Mouse (Mus musculus): Measurements from ENCODE around the gene Znrf3. TPM values are rescaled to one million over a fixed set of nuclear protein-coding genes. Genes with fewer than 3 reads are reported as not detected.

Znrf3 gene
- polyA plus RNA-seq, 2 experiments = 8.0 to 12.9 TPM

- Histone ChIP-seq H3K27me3 (ENCODE audit: control insufficient read depth, insufficient read depth, low read length) (no peaks in the 10 kb centered on the region), H3K4me1 (ENCODE audit: control insufficient read depth, insufficient read depth, low read length) (no peaks in the 10 kb centered on the region), H3K4me3 (replicated peaks; ENCODE audit: low read length) (no peak overlapping the region), H3K9me3 (ENCODE audit: control insufficient read depth, low read length) (no peaks in the 10 kb centered on the region), H3K9ac (ENCODE audit: low read depth, low read length, severe bottlenecking) (no peak overlapping the region), H3K4me2 (replicated peaks; ENCODE audit: low read depth, low read length, severe bottlenecking) (no peak overlapping the region), H3K27ac (replicated peaks; ENCODE audit: low read depth, low read length) (no peak overlapping the region), H3K36me3 (ENCODE audit: control insufficient read depth, insufficient read depth, low read length) (no peaks in the 10 kb centered on the region)
- DNase-seq (ENCODE audit: low spot score) = peak; percentile 13
- WGBS = 56% methylated on average over 4 of the region's 4 CpGs
- ATAC-seq (ENCODE audit: low FRiP score, low read depth) = no peak
- TF ChIP-seq POLR2A (IDR thresholded peaks at IDR 0.05; ENCODE audit: borderline replicate concordance, extremely low read depth, insufficient read depth, insufficient read length) = no peak
Measured at GRCm38 (mm10) chr11:5450701-5451100, 6.1 kb upstream of the Znrf3 start.

GRCm38 (mm10) chr11:5445452-5445953 is 856 bp upstream of the Znrf3 start:
- Histone ChIP-seq H3K4me2 (replicated peaks; ENCODE audit: low read depth, low read length, severe bottlenecking) (peak overlapping the region; percentile 78), H3K9me3 (ENCODE audit: control insufficient read depth, low read length) (no peaks in the 10 kb centered on the region), H3K4me1 (ENCODE audit: control insufficient read depth, insufficient read depth, low read length) (peaks cover 18% of the 10 kb centered on the region), H3K36me3 (ENCODE audit: control insufficient read depth, insufficient read depth, low read length) (no peaks in the 10 kb centered on the region), H3K27me3 (ENCODE audit: control insufficient read depth, insufficient read depth, low read length) (no peaks in the 10 kb centered on the region), H3K4me3 (replicated peaks; ENCODE audit: low read length) (peak overlapping the region; percentile 87), H3K27ac (replicated peaks; ENCODE audit: low read depth, low read length) (no peak overlapping the region), H3K9ac (ENCODE audit: low read depth, low read length, severe bottlenecking) (0 out of 2 replicates have a peak overlapping the region, but pooled peaks have one; percentile 48)
- DNase-seq (ENCODE audit: low spot score) (peak; percentile 36), ATAC-seq (ENCODE audit: low FRiP score, low read depth) (no peak)
- no peak for TF ChIP-seq POLR2A (IDR thresholded peaks at IDR 0.05; ENCODE audit: borderline replicate concordance, extremely low read depth, insufficient read depth, insufficient read length)
- WGBS = 22% methylated on average over 11 of the region's 11 CpGs

- Histone ChIP-seq H3K9me3 (ENCODE audit: control insufficient read depth, low read length) (no peaks in the 10 kb centered on the region), H3K27me3 (ENCODE audit: control insufficient read depth, insufficient read depth, low read length) (no peaks in the 10 kb centered on the region), H3K4me1 (ENCODE audit: control insufficient read depth, insufficient read depth, low read length) (peaks cover 22% of the 10 kb centered on the region), H3K4me3 (replicated peaks; ENCODE audit: low read length) (peak overlapping the region; percentile 87), H3K4me2 (replicated peaks; ENCODE audit: low read depth, low read length, severe bottlenecking) (peak overlapping the region; percentile 78), H3K9ac (ENCODE audit: low read depth, low read length, severe bottlenecking) (peak overlapping the region; percentile 89), H3K36me3 (ENCODE audit: control insufficient read depth, insufficient read depth, low read length) (no peaks in the 10 kb centered on the region), H3K27ac (replicated peaks; ENCODE audit: low read depth, low read length) (peak overlapping the region; percentile 76)
- ATAC-seq (ENCODE audit: low FRiP score, low read depth) (peak; percentile 24), DNase-seq (ENCODE audit: low spot score) (no peak)
- no peak for TF ChIP-seq POLR2A (IDR thresholded peaks at IDR 0.05; ENCODE audit: borderline replicate concordance, extremely low read depth, insufficient read depth, insufficient read length)
- WGBS = 0% methylated on average over 3 of the region's 57 CpGs
Measured at GRCm38 (mm10) chr11:5444234-5444598, 431 bp downstream of the Znrf3 start.

GRCm38 (mm10) chr11:5443511-5444233 is 975 bp downstream of the Znrf3 start:
- WGBS = under 1% methylated on average over 33 of the region's 38 CpGs
- DNase-seq (ENCODE audit: low spot score) = no peak

GRCm38 (mm10) chr11:5442590-5443021 is 2.0 kb downstream of the Znrf3 start:
- ATAC-seq (ENCODE audit: low FRiP score, low read depth) = no peak
- Histone ChIP-seq H3K4me1 (ENCODE audit: control insufficient read depth, insufficient read depth, low read length) (peaks cover 22% of the 10 kb centered on the region), H3K9me3 (ENCODE audit: control insufficient read depth, low read length) (no peaks in the 10 kb centered on the region), H3K4me2 (replicated peaks; ENCODE audit: low read depth, low read length, severe bottlenecking) (peak overlapping the region; percentile 78), H3K27ac (replicated peaks; ENCODE audit: low read depth, low read length) (no peak overlapping the region), H3K27me3 (ENCODE audit: control insufficient read depth, insufficient read depth, low read length) (no peaks in the 10 kb centered on the region), H3K36me3 (ENCODE audit: control insufficient read depth, insufficient read depth, low read length) (no peaks in the 10 kb centered on the region), H3K9ac (ENCODE audit: low read depth, low read length, severe bottlenecking) (no peak overlapping the region; the same call in 1 of the 2 replicates), H3K4me3 (replicated peaks; ENCODE audit: low read length) (peak overlapping the region; percentile 87)
- WGBS = 19% methylated on average over 3 of the region's 3 CpGs
- TF ChIP-seq POLR2A (IDR thresholded peaks at IDR 0.05; ENCODE audit: borderline replicate concordance, extremely low read depth, insufficient read depth, insufficient read length) = no peak
- no peak for DNase-seq (ENCODE audit: low spot score)

More at GRCm38 (mm10) chr11:5443511-5444233, 975 bp downstream of the Znrf3 start:
- Histone ChIP-seq H3K4me2 (replicated peaks; ENCODE audit: low read depth, low read length, severe bottlenecking) (peak overlapping the region; percentile 78), H3K27ac (replicated peaks; ENCODE audit: low read depth, low read length) (peak overlapping the region; percentile 76), H3K4me1 (ENCODE audit: control insufficient read depth, insufficient read depth, low read length) (peaks cover 22% of the 10 kb centered on the region), H3K4me3 (replicated peaks; ENCODE audit: low read length) (peak overlapping the region; percentile 87), H3K36me3 (ENCODE audit: control insufficient read depth, insufficient read depth, low read length) (no peaks in the 10 kb centered on the region), H3K27me3 (ENCODE audit: control insufficient read depth, insufficient read depth, low read length) (no peaks in the 10 kb centered on the region), H3K9ac (ENCODE audit: low read depth, low read length, severe bottlenecking) (peak overlapping the region; percentile 89), H3K9me3 (ENCODE audit: control insufficient read depth, low read length) (no peaks in the 10 kb centered on the region)
- TF ChIP-seq POLR2A (IDR thresholded peaks at IDR 0.05; ENCODE audit: borderline replicate concordance, extremely low read depth, insufficient read depth, insufficient read length) = no peak
- ATAC-seq (ENCODE audit: low FRiP score, low read depth) = no peak

All from limb, embryonic 14.5 days (tissue).